Mouse (Mus musculus): ENCODE measurements around the gene Rbm48. TPM values are rescaled to one million over a fixed set of nuclear protein-coding genes. Genes with fewer than 3 reads are reported as not detected.
"Not testable (repeated sequence)": the region's sequence is repeated elsewhere in the genome, so short reads cannot be mapped to it uniquely, and the experiment has no call there.

The Rbm48 gene
- polyA plus RNA-seq, 1 experiment, result 2.9 TPM

DNA sequence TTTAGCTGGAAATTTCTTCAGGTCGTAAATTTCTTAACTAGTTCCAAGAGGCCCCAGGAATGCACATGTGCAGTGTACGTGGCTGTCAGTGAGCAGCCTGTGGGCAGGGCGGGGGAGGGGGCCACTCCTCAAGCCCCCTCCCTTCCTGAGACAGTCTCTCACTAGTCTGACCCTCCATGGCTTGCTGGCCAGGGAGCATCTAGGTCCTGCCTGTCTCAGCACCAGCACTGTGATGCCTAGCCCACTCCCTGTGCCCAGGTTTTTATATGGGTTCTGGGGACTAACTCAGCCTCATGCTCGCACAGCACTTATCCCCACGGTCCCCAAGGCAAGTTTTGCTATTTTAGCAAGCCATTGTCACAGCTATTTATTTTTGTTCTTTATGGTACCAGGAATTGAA, 35.9 kb upstream of the Rbm48 start:
- Histone ChIP-seq H3K79me3 (ENCODE audit: low read depth) (no peaks in the 10 kb centered on the region), H3ac (ENCODE audit: control insufficient read depth, insufficient read length, low read depth) (no peak overlapping the region), H3K79me2 (ENCODE audit: control insufficient read depth, insufficient read depth) (no peaks in the 10 kb centered on the region), H3K36me3 (ENCODE audit: control insufficient read depth, insufficient read depth) (peaks cover 12% of the 10 kb centered on the region), H3K27me3 (ENCODE audit: control insufficient read depth, insufficient read depth, insufficient read length) (no peaks in the 10 kb centered on the region), H3K4me3 (ENCODE audit: insufficient read depth, poor library complexity, severe bottlenecking) (no peak overlapping the region)
- TF ChIP-seq USF1 (IDR thresholded peaks at IDR 0.05; ENCODE audit: low read depth) (no peak), CEBPB (IDR thresholded peaks at IDR 0.05; ENCODE audit: low read depth) (no peak), CTCF (IDR thresholded peaks at IDR 0.05; ENCODE audit: control insufficient read depth, insufficient read depth, insufficient read length) (no peak), MYOD1 (IDR thresholded peaks at IDR 0.05; ENCODE audit: control insufficient read depth, insufficient read length, low read depth) (no peak), MAX (IDR thresholded peaks at IDR 0.05) (no peak), FOSL1 (IDR thresholded peaks at IDR 0.05; ENCODE audit: insufficient read depth, low read length, poor library complexity, severe bottlenecking) (no peak), MYOG (IDR thresholded peaks at IDR 0.05; ENCODE audit: control insufficient read depth, extremely low read depth, insufficient read length) (no peak)

DNA sequence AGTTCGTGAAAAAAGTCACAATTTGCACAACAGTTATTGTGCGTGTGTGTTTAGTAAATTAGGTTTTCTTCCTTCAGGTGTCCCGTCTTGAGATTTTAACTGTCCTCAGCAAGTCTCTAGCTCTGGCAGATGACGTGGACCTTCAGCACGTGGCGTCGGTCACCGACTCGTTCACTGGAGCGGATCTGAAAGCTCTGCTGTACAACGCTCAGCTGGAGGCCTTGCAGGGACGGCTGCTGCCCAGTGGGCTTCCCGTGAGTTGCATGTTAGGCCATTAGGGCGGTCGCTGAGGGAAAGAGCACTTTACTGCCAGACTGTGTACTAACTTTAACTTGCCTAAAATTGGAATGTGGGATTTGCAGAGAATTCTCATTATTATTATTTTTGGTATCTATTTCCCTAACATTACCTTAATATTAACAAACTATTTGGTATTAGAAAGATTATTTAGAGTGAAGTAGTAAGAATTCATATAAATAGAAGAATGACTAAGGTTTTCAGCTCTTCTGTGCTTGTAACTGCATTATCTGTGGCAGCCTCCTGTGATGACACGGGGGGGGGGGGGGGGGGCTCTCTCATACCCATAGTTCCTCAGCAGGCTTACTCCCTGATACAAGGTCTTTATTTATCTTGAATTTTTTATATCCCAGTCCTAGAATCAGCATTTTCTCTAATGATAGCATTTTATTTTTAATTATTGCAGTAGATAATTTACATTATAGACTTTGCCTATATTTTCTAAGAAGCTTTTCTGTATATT, 35.3 kb upstream of the Rbm48 start:
- no peaks in the 10 kb centered on the region for H3K79me2 ChIP-seq (ENCODE audit: control insufficient read depth, insufficient read depth)
- H3ac ChIP-seq (ENCODE audit: control insufficient read depth, insufficient read length, low read depth), result no peak overlapping the region
- peaks cover 8% of the 10 kb centered on the region for H3K36me3 ChIP-seq (ENCODE audit: control insufficient read depth, insufficient read depth)
- TF ChIP-seq MYOG (IDR thresholded peaks at IDR 0.05; ENCODE audit: control insufficient read depth, extremely low read depth, insufficient read length) (no peak), CTCF (IDR thresholded peaks at IDR 0.05; ENCODE audit: control insufficient read depth, insufficient read depth, insufficient read length) (no peak), MYOD1 (IDR thresholded peaks at IDR 0.05; ENCODE audit: control insufficient read depth, insufficient read length, low read depth) (no peak), CEBPB (IDR thresholded peaks at IDR 0.05; ENCODE audit: low read depth) (no peak), FOSL1 (IDR thresholded peaks at IDR 0.05; ENCODE audit: insufficient read depth, low read length, poor library complexity, severe bottlenecking) (no peak), MAX (IDR thresholded peaks at IDR 0.05) (no peak), USF1 (IDR thresholded peaks at IDR 0.05; ENCODE audit: low read depth) (no peak)
- no peak overlapping the region for H3K4me3 ChIP-seq (ENCODE audit: insufficient read depth, poor library complexity, severe bottlenecking)
- H3K27me3 ChIP-seq (ENCODE audit: control insufficient read depth, insufficient read depth, insufficient read length), result no peaks in the 10 kb centered on the region
- H3K79me3 ChIP-seq (ENCODE audit: low read depth), result no peaks in the 10 kb centered on the region

GRCm38 (mm10) chr5:3630055-3630454, 33.7 kb upstream of the Rbm48 start:
- H3K79me3 ChIP-seq (ENCODE audit: low read depth), result no peaks in the 10 kb centered on the region
- H3K27me3 ChIP-seq (ENCODE audit: control insufficient read depth, insufficient read depth, insufficient read length), result no peaks in the 10 kb centered on the region
- no peak overlapping the region for H3K4me3 ChIP-seq (ENCODE audit: insufficient read depth, poor library complexity, severe bottlenecking)
- no peaks in the 10 kb centered on the region for H3K79me2 ChIP-seq (ENCODE audit: control insufficient read depth, insufficient read depth)
- peaks cover 11% of the 10 kb centered on the region for H3K36me3 ChIP-seq (ENCODE audit: control insufficient read depth, insufficient read depth)
- TF ChIP-seq MYOD1 (IDR thresholded peaks at IDR 0.05; ENCODE audit: control insufficient read depth, insufficient read length, low read depth) (no peak), MAX (IDR thresholded peaks at IDR 0.05) (no peak), CEBPB (IDR thresholded peaks at IDR 0.05; ENCODE audit: low read depth) (no peak), FOSL1 (IDR thresholded peaks at IDR 0.05; ENCODE audit: insufficient read depth, low read length, poor library complexity, severe bottlenecking) (no peak), USF1 (IDR thresholded peaks at IDR 0.05; ENCODE audit: low read depth) (no peak), CTCF (IDR thresholded peaks at IDR 0.05; ENCODE audit: control insufficient read depth, insufficient read depth, insufficient read length) (no peak)
- H3ac ChIP-seq (ENCODE audit: control insufficient read depth, insufficient read length, low read depth), result no peak overlapping the region

DNA sequence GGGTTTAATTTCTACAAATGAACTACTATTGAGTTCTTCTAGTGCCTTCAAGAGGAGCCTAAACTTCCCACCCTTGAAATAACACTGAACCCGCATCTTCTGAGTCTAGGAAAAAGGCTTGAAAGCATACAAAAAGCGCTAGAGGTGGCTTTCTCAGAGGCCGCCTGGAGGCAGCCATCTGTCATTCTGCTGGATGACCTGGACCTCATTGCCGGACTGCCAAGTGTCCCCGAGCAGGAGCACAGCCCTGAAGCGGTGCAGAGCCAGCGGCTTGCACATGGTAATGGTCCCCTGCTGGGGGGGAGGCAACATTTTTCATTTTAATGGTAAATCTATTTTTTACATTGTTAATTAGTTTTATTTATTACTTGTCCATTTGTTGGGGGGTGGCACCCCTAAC, 24.1 kb upstream of the Rbm48 start:
- TF ChIP-seq MYOG (IDR thresholded peaks at IDR 0.05; ENCODE audit: control insufficient read depth, extremely low read depth, insufficient read length) (no peak), MYOD1 (IDR thresholded peaks at IDR 0.05; ENCODE audit: control insufficient read depth, insufficient read length, low read depth) (no peak), USF1 (IDR thresholded peaks at IDR 0.05; ENCODE audit: low read depth) (no peak), MAX (IDR thresholded peaks at IDR 0.05) (no peak), FOSL1 (IDR thresholded peaks at IDR 0.05; ENCODE audit: insufficient read depth, low read length, poor library complexity, severe bottlenecking) (no peak), CEBPB (IDR thresholded peaks at IDR 0.05; ENCODE audit: low read depth) (no peak), CTCF (IDR thresholded peaks at IDR 0.05; ENCODE audit: control insufficient read depth, insufficient read depth, insufficient read length) (no peak)
- H3ac ChIP-seq (ENCODE audit: control insufficient read depth, insufficient read length, low read depth), result no peak overlapping the region
- H3K4me3 ChIP-seq (ENCODE audit: insufficient read depth, poor library complexity, severe bottlenecking), result no peak overlapping the region
- H3K36me3 ChIP-seq (ENCODE audit: control insufficient read depth, insufficient read depth), result peaks cover 11% of the 10 kb centered on the region
- no peaks in the 10 kb centered on the region for H3K27me3 ChIP-seq (ENCODE audit: control insufficient read depth, insufficient read depth, insufficient read length)
- H3K79me2 ChIP-seq (ENCODE audit: control insufficient read depth, insufficient read depth), result no peaks in the 10 kb centered on the region
- H3K79me3 ChIP-seq (ENCODE audit: low read depth), result no peaks in the 10 kb centered on the region

DNA sequence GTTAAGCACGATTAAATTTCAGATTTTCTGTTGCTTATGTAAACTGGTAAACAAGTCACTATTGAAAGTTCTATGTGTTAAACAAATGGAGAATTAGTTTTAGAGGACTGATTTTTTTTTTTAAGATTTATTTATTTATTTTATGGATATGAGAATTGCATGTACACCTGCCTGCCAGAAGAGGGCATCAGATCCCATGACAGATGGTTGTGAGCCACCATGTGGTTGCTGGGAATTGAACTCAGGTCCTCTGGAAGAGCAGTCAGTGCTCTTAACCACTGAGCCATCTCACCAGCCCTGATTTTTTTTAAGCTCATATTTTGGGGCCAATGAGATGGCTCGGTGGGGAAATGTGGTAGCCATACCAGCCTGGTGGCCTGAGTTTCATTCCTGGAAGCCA, 15.4 kb upstream of the Rbm48 start:
- H3K27me3 ChIP-seq (ENCODE audit: control insufficient read depth, insufficient read depth, insufficient read length); H3K79me3 ChIP-seq (ENCODE audit: low read depth); H3ac ChIP-seq (ENCODE audit: control insufficient read depth, insufficient read length, low read depth); H3K79me2 ChIP-seq (ENCODE audit: control insufficient read depth, insufficient read depth); H3K36me3 ChIP-seq (ENCODE audit: control insufficient read depth, insufficient read depth); H3K4me3 ChIP-seq (ENCODE audit: insufficient read depth, poor library complexity, severe bottlenecking): not testable (repeated sequence)

GRCm38 (mm10) chr5:3609241-3609640, 12.9 kb upstream of the Rbm48 start:
- H3ac ChIP-seq (ENCODE audit: control insufficient read depth, insufficient read length, low read depth), result no peak overlapping the region
- H3K79me3 ChIP-seq (ENCODE audit: low read depth), result no peaks in the 10 kb centered on the region
- TF ChIP-seq CTCF (IDR thresholded peaks at IDR 0.05; ENCODE audit: control insufficient read depth, insufficient read depth, insufficient read length), result no peak
- TF ChIP-seq CEBPB (IDR thresholded peaks at IDR 0.05; ENCODE audit: low read depth), result no peak
- TF ChIP-seq FOSL1 (IDR thresholded peaks at IDR 0.05; ENCODE audit: insufficient read depth, low read length, poor library complexity, severe bottlenecking), result no peak
- TF ChIP-seq MYOD1 (IDR thresholded peaks at IDR 0.05; ENCODE audit: control insufficient read depth, insufficient read length, low read depth), result no peak
- TF ChIP-seq MYOG (IDR thresholded peaks at IDR 0.05; ENCODE audit: control insufficient read depth, extremely low read depth, insufficient read length), result no peak
- no peak for TF ChIP-seq USF1 (IDR thresholded peaks at IDR 0.05; ENCODE audit: low read depth)
- no peak for TF ChIP-seq MAX (IDR thresholded peaks at IDR 0.05)
- no peaks in the 10 kb centered on the region for H3K79me2 ChIP-seq (ENCODE audit: control insufficient read depth, insufficient read depth)
- no peaks in the 10 kb centered on the region for H3K27me3 ChIP-seq (ENCODE audit: control insufficient read depth, insufficient read depth, insufficient read length)
- peaks cover 11% of the 10 kb centered on the region for H3K36me3 ChIP-seq (ENCODE audit: control insufficient read depth, insufficient read depth)
- H3K4me3 ChIP-seq (ENCODE audit: insufficient read depth, poor library complexity, severe bottlenecking), result no peak overlapping the region

All from C2C12 (cell line).